Mouse (Mus musculus): ENCODE measurements around the gene Ppp4r2. TPM values are rescaled to one million over a fixed set of nuclear protein-coding genes. Genes with fewer than 3 reads are reported as not detected.
"Not testable (repeated sequence)": the region's sequence is repeated elsewhere in the genome, so short reads cannot be mapped to it uniquely, and the experiment has no call there.

Ppp4r2 gene
- polyA plus RNA-seq, 1 experiment from 2014 or later, result 8.1 TPM

GRCm38 (mm10) chr6:100847264-100847663, 13.8 kb downstream of the Ppp4r2 start:
- no peak overlapping the region for H3K4me3 ChIP-seq (ENCODE audit: low read length)
- H3K9me3 ChIP-seq (ENCODE audit: control insufficient read depth, low read length), result no peaks in the 10 kb centered on the region
- ATAC-seq, result no peak
- no peak overlapping the region for H3K27ac ChIP-seq (ENCODE audit: low read length)
- no peaks in the 10 kb centered on the region for H3K27me3 ChIP-seq (replicated peaks; ENCODE audit: control insufficient read depth, insufficient read depth, low read length)
- H3K9ac ChIP-seq (ENCODE audit: low read depth, low read length), result no peak overlapping the region
- H3K36me3 ChIP-seq (ENCODE audit: control insufficient read depth, insufficient read depth, low read length), result peaks cover 3% of the 10 kb centered on the region; the same call in 1 of the 2 replicates
- H3K4me2 ChIP-seq (ENCODE audit: low read depth, low read length), result no peak overlapping the region
- WGBS, result 82% methylated on average over 5 of the region's 5 CpGs
- H3K4me1 ChIP-seq (ENCODE audit: control insufficient read depth, insufficient read depth, low read length), result peaks cover 20% of the 10 kb centered on the region; the same call in 1 of the 2 replicates

GRCm38 (mm10) chr6:100848682-100849375, 15.4 kb downstream of the Ppp4r2 start:
- peaks cover 20% of the 10 kb centered on the region; the same call in 1 of the 2 replicates for H3K4me1 ChIP-seq (ENCODE audit: control insufficient read depth, insufficient read depth, low read length)
- H3K4me3 ChIP-seq (ENCODE audit: low read length), result no peak overlapping the region
- no peaks in the 10 kb centered on the region for H3K27me3 ChIP-seq (replicated peaks; ENCODE audit: control insufficient read depth, insufficient read depth, low read length)
- whole genome bisulfite sequencing, result 72% methylated on average over 9 of the region's 9 CpGs
- H3K4me2 ChIP-seq (ENCODE audit: low read depth, low read length), result no peak overlapping the region
- ATAC-seq, result peak; percentile 68
- no peak overlapping the region for H3K27ac ChIP-seq (ENCODE audit: low read length)
- no peak overlapping the region for H3K9ac ChIP-seq (ENCODE audit: low read depth, low read length)
- H3K36me3 ChIP-seq (ENCODE audit: control insufficient read depth, insufficient read depth, low read length), result peaks cover 3% of the 10 kb centered on the region; the same call in 1 of the 2 replicates
- no peaks in the 10 kb centered on the region for H3K9me3 ChIP-seq (ENCODE audit: control insufficient read depth, low read length)

GRCm38 (mm10) chr6:100850671-100851081, 17.3 kb downstream of the Ppp4r2 start:
- 68% methylated on average over 9 of the region's 9 CpGs for WGBS
- H3K36me3 ChIP-seq (ENCODE audit: control insufficient read depth, insufficient read depth, low read length), result peaks cover 3% of the 10 kb centered on the region; the same call in 1 of the 2 replicates

GRCm38 (mm10) chr6:100851083-100851482, 17.7 kb downstream of the Ppp4r2 start:
- Histone ChIP-seq H3K36me3 (ENCODE audit: control insufficient read depth, insufficient read depth, low read length) (peaks cover 5% of the 10 kb centered on the region; the same call in 1 of the 2 replicates), H3K27me3 (replicated peaks; ENCODE audit: control insufficient read depth, insufficient read depth, low read length) (no peaks in the 10 kb centered on the region), H3K4me1 (ENCODE audit: control insufficient read depth, insufficient read depth, low read length) (peaks cover 18% of the 10 kb centered on the region; the same call in 1 of the 2 replicates), H3K27ac (ENCODE audit: low read length) (peak overlapping the region; percentile 37), H3K9ac (ENCODE audit: low read depth, low read length) (no peak overlapping the region), H3K9me3 (ENCODE audit: control insufficient read depth, low read length) (no peaks in the 10 kb centered on the region), H3K4me3 (ENCODE audit: low read length) (no peak overlapping the region), H3K4me2 (ENCODE audit: low read depth, low read length) (no peak overlapping the region)
- ATAC-seq, result peak; percentile 34; the same call in 1 of the 2 replicates
- 76% methylated on average over 5 of the region's 5 CpGs for WGBS

More at GRCm38 (mm10) chr6:100850671-100851081, 17.3 kb downstream of the Ppp4r2 start:
- Histone ChIP-seq H3K4me2 (ENCODE audit: low read depth, low read length) (no peak overlapping the region), H3K4me3 (ENCODE audit: low read length) (no peak overlapping the region), H3K9me3 (ENCODE audit: control insufficient read depth, low read length) (no peaks in the 10 kb centered on the region), H3K4me1 (ENCODE audit: control insufficient read depth, insufficient read depth, low read length) (peaks cover 20% of the 10 kb centered on the region; the same call in 1 of the 2 replicates), H3K27ac (ENCODE audit: low read length) (peak overlapping the region; percentile 37), H3K9ac (ENCODE audit: low read depth, low read length) (no peak overlapping the region), H3K27me3 (replicated peaks; ENCODE audit: control insufficient read depth, insufficient read depth, low read length) (no peaks in the 10 kb centered on the region)
- peak; percentile 91 for ATAC-seq

- Histone ChIP-seq H3K9ac (ENCODE audit: low read depth, low read length) (no peak overlapping the region), H3K27me3 (replicated peaks; ENCODE audit: control insufficient read depth, insufficient read depth, low read length) (no peaks in the 10 kb centered on the region), H3K4me2 (ENCODE audit: low read depth, low read length) (no peak overlapping the region), H3K4me1 (ENCODE audit: control insufficient read depth, insufficient read depth, low read length) (no peaks in the 10 kb centered on the region), H3K36me3 (ENCODE audit: control insufficient read depth, insufficient read depth, low read length) (peaks cover 9% of the 10 kb centered on the region), H3K9me3 (ENCODE audit: control insufficient read depth, low read length) (no peaks in the 10 kb centered on the region), H3K27ac (ENCODE audit: low read length) (no peak overlapping the region), H3K4me3 (ENCODE audit: low read length) (no peak overlapping the region)
- ATAC-seq, result no peak
- WGBS, result 83% methylated on average over 6 of the region's 6 CpGs
Observed at GRCm38 (mm10) chr6:100865321-100865720, 31.9 kb downstream of the Ppp4r2 start.

GRCm38 (mm10) chr6:100865788-100866187, 32.4 kb downstream of the Ppp4r2 start:
- H3K4me2 ChIP-seq (ENCODE audit: low read depth, low read length); ATAC-seq; H3K27me3 ChIP-seq (replicated peaks; ENCODE audit: control insufficient read depth, insufficient read depth, low read length); H3K9ac ChIP-seq (ENCODE audit: low read depth, low read length); H3K4me3 ChIP-seq (ENCODE audit: low read length); H3K36me3 ChIP-seq (ENCODE audit: control insufficient read depth, insufficient read depth, low read length); H3K4me1 ChIP-seq (ENCODE audit: control insufficient read depth, insufficient read depth, low read length); H3K9me3 ChIP-seq (ENCODE audit: control insufficient read depth, low read length); H3K27ac ChIP-seq (ENCODE audit: low read length): not testable (repeated sequence)
- WGBS, result 48% methylated on average over 4 of the region's 5 CpGs

- ATAC-seq, result peak; percentile 36; the same call in 1 of the 2 replicates
- not testable (repeated sequence) for H3K27me3 ChIP-seq (replicated peaks; ENCODE audit: control insufficient read depth, insufficient read depth, low read length)
- WGBS, result 85% methylated on average over 5 of the region's 5 CpGs
Observed at GRCm38 (mm10) chr6:100866246-100866645, 32.8 kb downstream of the Ppp4r2 start.

GRCm38 (mm10) chr6:100868863-100869262, 35.4 kb downstream of the Ppp4r2 start:
- Histone ChIP-seq H3K27me3 (replicated peaks; ENCODE audit: control insufficient read depth, insufficient read depth, low read length) (no peaks in the 10 kb centered on the region), H3K4me1 (ENCODE audit: control insufficient read depth, insufficient read depth, low read length) (no peaks in the 10 kb centered on the region), H3K4me2 (ENCODE audit: low read depth, low read length) (no peak overlapping the region), H3K36me3 (ENCODE audit: control insufficient read depth, insufficient read depth, low read length) (peaks cover 5% of the 10 kb centered on the region; the same call in 1 of the 2 replicates), H3K27ac (ENCODE audit: low read length) (no peak overlapping the region), H3K9me3 (ENCODE audit: control insufficient read depth, low read length) (no peaks in the 10 kb centered on the region), H3K4me3 (ENCODE audit: low read length) (no peak overlapping the region), H3K9ac (ENCODE audit: low read depth, low read length) (no peak overlapping the region)
- ATAC-seq, result no peak
- 42% methylated on average over 5 of the region's 5 CpGs for WGBS

More at GRCm38 (mm10) chr6:100866246-100866645, 32.8 kb downstream of the Ppp4r2 start:
- not testable (repeated sequence) for H3K9ac ChIP-seq (ENCODE audit: low read depth, low read length); H3K36me3 ChIP-seq (ENCODE audit: control insufficient read depth, insufficient read depth, low read length); H3K9me3 ChIP-seq (ENCODE audit: control insufficient read depth, low read length); H3K4me2 ChIP-seq (ENCODE audit: low read depth, low read length); H3K4me3 ChIP-seq (ENCODE audit: low read length); H3K27ac ChIP-seq (ENCODE audit: low read length); H3K4me1 ChIP-seq (ENCODE audit: control insufficient read depth, insufficient read depth, low read length)

GRCm38 (mm10) chr6:100869909-100870308, 36.5 kb downstream of the Ppp4r2 start:
- Histone ChIP-seq H3K9ac (ENCODE audit: low read depth, low read length) (no peak overlapping the region), H3K9me3 (ENCODE audit: control insufficient read depth, low read length) (no peaks in the 10 kb centered on the region), H3K27ac (ENCODE audit: low read length) (no peak overlapping the region), H3K4me3 (ENCODE audit: low read length) (no peak overlapping the region), H3K4me1 (ENCODE audit: control insufficient read depth, insufficient read depth, low read length) (no peaks in the 10 kb centered on the region), H3K27me3 (replicated peaks; ENCODE audit: control insufficient read depth, insufficient read depth, low read length) (no peaks in the 10 kb centered on the region), H3K4me2 (ENCODE audit: low read depth, low read length) (no peak overlapping the region), H3K36me3 (ENCODE audit: control insufficient read depth, insufficient read depth, low read length) (peaks cover 3% of the 10 kb centered on the region; the same call in 1 of the 2 replicates)
- WGBS, result 79% methylated on average over 9 of the region's 9 CpGs
- no peak for ATAC-seq

All from intestine, embryonic 16.5 days (tissue).